Mouse (Mus musculus) midbrain, embryonic 13.5 days (tissue): ENCODE measurements around the gene Rassf8. TPM values are rescaled to one million over a fixed set of nuclear protein-coding genes. Genes with fewer than 3 reads are reported as not detected.

Source experiments
- ATAC-seq: fragments of 200-750 bp; cut with Nextera tagmentation; 2 replicates; pipeline ENCODE4 v1.8.0; 2017; ENCODE audit warnings: mild to moderate bottlenecking, moderate TSS enrichment, moderate library complexity
- H3K27ac ChIP-seq: fragments of 300-500 bp; sonication (generic); 2 replicates; pipeline ENCODE4 v1.5.1; 2015; ENCODE audit warnings: inconsistent platforms, mild to moderate bottlenecking, moderate library complexity
- H3K27me3 ChIP-seq: fragments of 300-500 bp; sonication (generic); 2 replicates; pipeline ENCODE4 v1.6.1; 2015; ENCODE audit warnings: mild to moderate bottlenecking, inconsistent platforms
- H3K36me3 ChIP-seq: fragments of 300-500 bp; sonication (generic); 2 replicates; pipeline ENCODE4 v1.6.1; 2015; ENCODE audit warnings: mild to moderate bottlenecking, inconsistent platforms
- H3K4me1 ChIP-seq: fragments of 300-500 bp; sonication (generic); replicated peaks from 2 replicates; pipeline ENCODE4 v1.6.1; 2015; ENCODE audit warnings: inconsistent platforms
- H3K4me2 ChIP-seq: fragments of 300-500 bp; sonication (generic); replicated peaks from 2 replicates; pipeline ENCODE4 v1.6.1; 2015; ENCODE audit warnings: moderate library complexity, mild to moderate bottlenecking, inconsistent platforms
- H3K4me3 ChIP-seq: fragments of 300-500 bp; sonication (generic); replicated peaks from 2 replicates; pipeline ENCODE4 v1.5.1; 2015; ENCODE audit warnings: mild to moderate bottlenecking, inconsistent platforms
- H3K9ac ChIP-seq: fragments of 300-500 bp; sonication (generic); replicated peaks from 2 replicates; pipeline ENCODE4 v1.6.1; 2015; ENCODE audit warnings: mild to moderate bottlenecking, inconsistent platforms
- H3K9me3 ChIP-seq: fragments of 300-500 bp; sonication (generic); 2 replicates; pipeline ENCODE4 v1.6.1; 2016; ENCODE audit warnings: mild to moderate bottlenecking, inconsistent platforms
- WGBS: fragments of 180-500 bp; shearing (Covaris S2); methylation state at CpG from one replicate; pipeline ENCODE4 v1.1.7; 2015; 5-methylcytosine and 5-hydroxymethylcytosine counted together
- polyA plus RNA-seq: library from polyadenylated mRNA; unstranded; fragments of >200 nt; fragmentation: Nextera tagmentation; extraction: Ambion mirVana; gene quantifications from 2 replicates; pipeline ENCODE4 v1.2.1, GENCODE M21; 2015

The Rassf8 gene
- 3.9 and 4.1 TPM in 2 replicates for polyA plus RNA-seq

DNA sequence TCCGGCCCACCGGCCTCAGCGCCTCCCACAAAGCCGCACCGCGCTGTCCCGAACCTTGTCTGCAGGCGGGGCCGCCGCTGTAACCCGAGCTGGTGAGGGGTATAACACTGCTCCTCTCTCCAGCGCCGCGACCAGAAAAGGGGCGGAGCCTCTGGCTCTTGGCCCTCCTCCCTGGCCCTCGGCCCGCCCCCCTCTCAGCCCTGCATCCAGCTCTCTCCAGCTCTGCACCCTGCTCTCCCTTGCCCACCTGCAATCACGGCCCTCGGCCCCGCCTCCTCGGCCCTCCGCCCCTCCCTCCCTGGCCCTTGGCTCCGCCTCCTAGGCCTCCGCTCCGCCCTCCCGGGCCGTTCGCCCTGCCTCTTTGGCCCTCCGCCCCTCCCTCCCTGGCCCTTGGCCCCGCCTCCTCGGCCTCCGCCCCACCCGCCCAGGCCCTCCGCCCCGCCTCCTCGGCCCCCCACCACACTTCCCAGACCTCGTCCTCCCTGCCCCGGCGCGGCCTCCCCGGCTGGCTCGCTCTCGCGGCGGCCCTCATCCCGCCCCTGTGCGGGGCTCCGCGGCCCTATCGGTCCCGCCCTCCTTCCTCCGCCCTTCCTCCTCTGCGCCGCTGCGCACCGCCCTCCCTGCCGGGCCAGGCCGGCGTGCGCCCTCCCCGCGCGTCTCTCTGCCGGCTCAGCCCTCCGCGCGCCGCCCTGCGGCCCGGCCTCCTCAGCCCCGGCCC is at the start of gene Rassf8:
Rassf8 (plus strand) TSS at position 617 of the 718 bp plus-strand sequence.
- H3K36me3 ChIP-seq: no peaks in the 10 kb centered on the region
- H3K9me3 ChIP-seq: no peaks in the 10 kb centered on the region
- 2% methylated on average over 57 of the region's 71 CpGs for WGBS
- peak within 1 kb of the TSS; percentile 87 for H3K4me2 ChIP-seq
- peak within 1 kb of the TSS; percentile 71 for H3K4me3 ChIP-seq
- ATAC-seq: peak; percentile 96
- peaks cover 9% of the 10 kb centered on the region; the same call in 1 of the 2 replicates for H3K27me3 ChIP-seq
- peak within 1 kb of the TSS; percentile 78 for H3K9ac ChIP-seq
- H3K27ac ChIP-seq: peak within 1 kb of the TSS; percentile 82
- peaks cover 17% of the 10 kb centered on the region for H3K4me1 ChIP-seq

- WGBS: 30% methylated on average over 8 of the region's 8 CpGs
- H3K9ac ChIP-seq: no peak overlapping the region
- H3K36me3 ChIP-seq: no peaks in the 10 kb centered on the region
- no peaks in the 10 kb centered on the region for H3K27me3 ChIP-seq
- no peak overlapping the region for H3K4me3 ChIP-seq
- H3K27ac ChIP-seq: no peak overlapping the region
- ATAC-seq: no peak
- H3K4me2 ChIP-seq: no peak overlapping the region
- no peaks in the 10 kb centered on the region for H3K9me3 ChIP-seq
- no peaks in the 10 kb centered on the region for H3K4me1 ChIP-seq
Observed at GRCm38 (mm10) chr6:145701021-145701540, 45.5 kb upstream of the Rassf8 start.

DNA sequence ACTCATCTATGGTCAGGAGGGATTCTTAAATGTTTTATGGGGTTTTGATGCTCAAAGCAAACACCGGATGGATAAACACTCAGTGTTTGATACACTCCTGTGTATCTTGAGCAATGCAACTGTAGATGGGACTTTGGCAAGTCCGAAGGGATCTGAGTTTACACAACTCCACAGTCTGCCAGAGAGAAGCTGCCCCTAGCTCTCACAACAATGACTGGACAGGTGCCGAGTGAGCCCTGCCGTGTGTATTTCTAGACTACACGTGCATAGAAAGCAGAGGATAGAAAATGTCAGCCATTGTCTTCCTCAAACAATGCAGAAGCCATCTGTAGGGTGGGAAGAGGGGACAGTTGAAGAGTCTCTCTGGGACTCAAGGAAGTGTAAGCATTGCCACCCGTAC is 42.9 kb upstream of the Rassf8 start:
- H3K9ac ChIP-seq: no peak overlapping the region
- H3K27ac ChIP-seq: no peak overlapping the region
- no peaks in the 10 kb centered on the region for H3K27me3 ChIP-seq
- no peaks in the 10 kb centered on the region for H3K4me1 ChIP-seq
- no peak for ATAC-seq
- WGBS: 76% methylated on average over 6 of the region's 6 CpGs
- H3K36me3 ChIP-seq: no peaks in the 10 kb centered on the region
- H3K4me2 ChIP-seq: no peak overlapping the region
- no peaks in the 10 kb centered on the region for H3K9me3 ChIP-seq
- no peak overlapping the region for H3K4me3 ChIP-seq

- Histone ChIP-seq H3K27ac (no peak overlapping the region), H3K4me2 (no peak overlapping the region), H3K9ac (no peak overlapping the region), H3K36me3 (no peaks in the 10 kb centered on the region), H3K9me3 (no peaks in the 10 kb centered on the region), H3K27me3 (no peaks in the 10 kb centered on the region), H3K4me3 (no peak overlapping the region), H3K4me1 (peaks cover 9% of the 10 kb centered on the region)
- no peak for ATAC-seq
- WGBS: 93% methylated on average over 18 of the region's 18 CpGs
Observed at GRCm38 (mm10) chr6:145709956-145710720, 36.4 kb upstream of the Rassf8 start.

GRCm38 (mm10) chr6:145710797-145711196 is 35.8 kb upstream of the Rassf8 start:
- Histone ChIP-seq H3K27ac (no peak overlapping the region), H3K4me3 (no peak overlapping the region), H3K9me3 (no peaks in the 10 kb centered on the region), H3K27me3 (no peaks in the 10 kb centered on the region), H3K4me1 (peaks cover 9% of the 10 kb centered on the region), H3K4me2 (no peak overlapping the region), H3K36me3 (no peaks in the 10 kb centered on the region), H3K9ac (no peak overlapping the region)
- 90% methylated on average over 3 of the region's 3 CpGs for WGBS
- no peak for ATAC-seq

- Histone ChIP-seq H3K4me2 (no peak overlapping the region), H3K4me3 (no peak overlapping the region), H3K36me3 (no peaks in the 10 kb centered on the region), H3K27me3 (no peaks in the 10 kb centered on the region), H3K9ac (no peak overlapping the region), H3K9me3 (no peaks in the 10 kb centered on the region), H3K27ac (no peak overlapping the region), H3K4me1 (peaks cover 9% of the 10 kb centered on the region)
- ATAC-seq: 0 out of 2 replicates have a peak, but pooled peaks have one; percentile 9
- WGBS: 84% methylated on average over 5 of the region's 5 CpGs
Observed at GRCm38 (mm10) chr6:145711320-145711719, 35.2 kb upstream of the Rassf8 start.

DNA sequence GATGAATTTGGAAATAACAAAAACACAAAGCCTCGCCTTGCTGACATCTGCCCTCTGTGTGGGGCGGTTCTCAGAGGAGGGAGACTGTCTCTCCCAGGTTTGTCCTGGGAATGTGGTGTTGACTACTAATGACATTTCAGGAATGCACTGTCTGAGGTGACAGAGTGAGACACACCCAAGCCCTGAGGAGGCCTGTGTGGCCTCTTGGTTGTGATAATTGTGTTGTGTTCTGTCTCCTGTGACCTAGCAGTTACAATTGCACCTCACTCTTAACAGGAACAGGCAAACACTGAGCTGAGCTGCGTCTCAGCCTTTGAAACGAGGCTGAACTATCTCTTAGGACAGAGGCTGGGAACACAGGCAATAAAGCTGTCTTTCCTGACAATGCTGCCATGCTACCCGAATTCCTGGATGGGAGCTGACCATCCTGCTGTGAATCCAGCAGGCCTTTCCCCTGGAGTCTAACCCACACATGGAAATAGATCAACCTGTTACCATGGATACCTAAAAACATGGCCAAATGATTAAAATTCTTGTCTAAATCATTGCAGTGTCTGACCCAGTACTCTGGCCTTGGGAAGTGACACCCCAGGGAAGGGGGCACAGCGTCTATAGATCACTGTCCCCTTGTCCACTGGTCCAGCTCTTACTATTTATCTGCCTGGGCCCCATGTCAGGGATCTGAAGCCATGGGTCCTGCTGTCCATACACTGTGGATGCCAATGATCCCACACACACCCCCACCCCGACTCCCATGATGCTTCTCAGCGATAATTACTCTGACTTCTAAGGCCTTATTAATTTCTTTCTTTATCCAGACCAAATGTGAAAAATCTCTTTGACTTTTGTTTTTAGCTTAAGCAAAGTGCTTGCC is 33.1 kb upstream of the Rassf8 start:
- no peak for ATAC-seq
- H3K36me3 ChIP-seq: no peaks in the 10 kb centered on the region
- no peak overlapping the region for H3K27ac ChIP-seq
- H3K4me1 ChIP-seq: peaks cover 9% of the 10 kb centered on the region
- 37% methylated on average over 8 of the region's 8 CpGs for WGBS
- no peaks in the 10 kb centered on the region for H3K27me3 ChIP-seq
- no peak overlapping the region for H3K9ac ChIP-seq
- no peaks in the 10 kb centered on the region for H3K9me3 ChIP-seq
- no peak overlapping the region for H3K4me3 ChIP-seq
- no peak overlapping the region for H3K4me2 ChIP-seq

- no peaks in the 10 kb centered on the region for H3K27me3 ChIP-seq
- no peak for ATAC-seq
- H3K9ac ChIP-seq: no peak overlapping the region
- H3K4me3 ChIP-seq: no peak overlapping the region
- H3K4me2 ChIP-seq: no peak overlapping the region
- no peaks in the 10 kb centered on the region for H3K9me3 ChIP-seq
- no peak overlapping the region for H3K27ac ChIP-seq
- H3K36me3 ChIP-seq: no peaks in the 10 kb centered on the region
- 54% methylated on average over 1 of the region's 1 CpGs for WGBS
- peaks cover 9% of the 10 kb centered on the region for H3K4me1 ChIP-seq
Observed at GRCm38 (mm10) chr6:145714131-145714530, 32.4 kb upstream of the Rassf8 start.

- no peak overlapping the region for H3K9ac ChIP-seq
- no peaks in the 10 kb centered on the region for H3K36me3 ChIP-seq
- no peak overlapping the region for H3K4me3 ChIP-seq
- no peak overlapping the region for H3K27ac ChIP-seq
- no peak overlapping the region for H3K4me2 ChIP-seq
- H3K9me3 ChIP-seq: no peaks in the 10 kb centered on the region
- no peaks in the 10 kb centered on the region; the same call in 1 of the 2 replicates for H3K4me1 ChIP-seq
- no peak for ATAC-seq
- WGBS: 44% methylated on average over 7 of the region's 7 CpGs
- H3K27me3 ChIP-seq: no peaks in the 10 kb centered on the region
Observed at GRCm38 (mm10) chr6:145722596-145722995, 24.0 kb upstream of the Rassf8 start.

GRCm38 (mm10) chr6:145723131-145723863 is 23.3 kb upstream of the Rassf8 start:
- Histone ChIP-seq H3K4me1 (no peaks in the 10 kb centered on the region; the same call in 1 of the 2 replicates), H3K36me3 (no peaks in the 10 kb centered on the region), H3K9ac (no peak overlapping the region), H3K4me2 (no peak overlapping the region), H3K27ac (no peak overlapping the region), H3K27me3 (no peaks in the 10 kb centered on the region), H3K4me3 (no peak overlapping the region), H3K9me3 (no peaks in the 10 kb centered on the region)
- WGBS: 83% methylated on average over 13 of the region's 13 CpGs
- ATAC-seq: no peak

DNA sequence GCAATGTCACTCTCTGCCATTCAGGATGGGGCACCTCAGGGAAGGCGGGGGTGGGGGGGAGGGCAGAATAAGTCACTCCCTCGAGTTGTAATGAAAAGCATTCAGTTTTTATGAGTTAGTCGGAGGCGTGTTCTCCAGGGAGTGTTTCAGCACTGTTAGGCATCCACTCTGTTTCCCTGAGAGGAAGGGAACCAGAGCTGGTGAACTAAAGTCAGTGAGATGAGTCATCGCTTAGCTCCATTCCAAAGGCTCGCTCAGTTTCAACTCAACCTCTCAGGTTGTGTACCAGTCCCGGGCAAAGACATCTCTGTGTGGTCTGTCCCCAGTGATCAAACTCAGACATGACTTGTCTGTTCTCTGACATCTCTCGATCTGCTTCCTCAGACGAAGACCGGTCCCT is 20.7 kb upstream of the Rassf8 start:
- H3K4me1 ChIP-seq: no peaks in the 10 kb centered on the region; the same call in 1 of the 2 replicates
- no peaks in the 10 kb centered on the region for H3K27me3 ChIP-seq
- H3K9me3 ChIP-seq: no peaks in the 10 kb centered on the region
- H3K27ac ChIP-seq: no peak overlapping the region
- H3K9ac ChIP-seq: no peak overlapping the region
- ATAC-seq: no peak
- 91% methylated on average over 10 of the region's 10 CpGs for WGBS
- H3K36me3 ChIP-seq: no peaks in the 10 kb centered on the region
- no peak overlapping the region for H3K4me2 ChIP-seq
- no peak overlapping the region for H3K4me3 ChIP-seq
